Mouse (Mus musculus) spleen, adult 2 months (tissue): ENCODE measurements at regions not wholly inside any gene's neighbourhood (a gene's known extent, or its start where the extent isn't known, plus 50 kb on each side); places are given as distances from the start of the nearest gene placed in this dataset.

Experiments used
- CTCF ChIP-seq: fragments of 200-500 bp; IDR thresholded peaks from 2 replicates; pipeline ENCODE4 v1.5.1; 2011; ENCODE audit warnings: mild to moderate bottlenecking, inconsistent platforms; ENCODE audit not compliant: insufficient read depth, insufficient read length, insufficient replicate concordance; ENCODE audit errors: extremely low read depth
- POLR2A ChIP-seq: fragments of 200-500 bp; IDR thresholded peaks from 2 replicates; pipeline ENCODE4 v1.6.1; 2011; ENCODE audit warnings: low read depth, low read length, inconsistent platforms

- TF ChIP-seq CTCF (no peak), POLR2A (no peak)
These were observed 94.0 kb upstream of the Rbm19 start for GRCm38 (mm10) chr5:120022276-120022675.
